Mouse (Mus musculus): ENCODE measurements around the gene Scd3. TPM values are rescaled to one million over a fixed set of nuclear protein-coding genes. Genes with fewer than 3 reads are reported as not detected.

The Scd3 gene
- polyA plus RNA-seq, 1 experiment: 3.1 TPM

- TF ChIP-seq CTCF (IDR thresholded peaks at IDR 0.05; ENCODE audit: borderline replicate concordance, extremely low read depth, insufficient read depth, insufficient read length) (no peak), POLR2A (IDR thresholded peaks at IDR 0.05; ENCODE audit: borderline replicate concordance, extremely low read depth, insufficient read depth, insufficient read length, poor library complexity, severe bottlenecking) (no peak)
- DNase-seq (ENCODE audit: low read depth): no peak
Observed at GRCm38 (mm10) chr19:44260487-44260886, 57.4 kb downstream of the Scd3 start.

DNA sequence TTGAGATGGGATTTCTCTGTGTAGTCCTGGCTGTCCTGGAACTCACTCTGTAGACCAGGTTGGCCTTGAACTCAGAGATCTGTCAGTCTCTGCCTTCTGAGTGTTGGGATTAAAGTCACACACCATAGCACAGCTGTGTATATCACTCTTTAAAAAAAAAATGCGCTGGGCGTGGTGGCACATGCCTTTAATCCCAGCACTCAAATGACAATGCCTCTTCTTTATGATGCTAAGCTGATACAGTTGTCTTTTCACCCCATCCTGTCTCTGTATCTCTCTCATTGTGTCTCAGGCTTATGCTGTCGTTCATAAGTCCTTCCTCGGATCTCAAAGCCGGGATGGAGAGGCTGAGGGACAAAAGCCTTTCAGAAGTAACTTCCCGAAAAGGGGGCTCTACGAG, 58.7 kb downstream of the Scd3 start:
- TF ChIP-seq CTCF (IDR thresholded peaks at IDR 0.05; ENCODE audit: borderline replicate concordance, extremely low read depth, insufficient read depth, insufficient read length) (no peak), POLR2A (IDR thresholded peaks at IDR 0.05; ENCODE audit: borderline replicate concordance, extremely low read depth, insufficient read depth, insufficient read length, poor library complexity, severe bottlenecking) (no peak)
- no peak for DNase-seq (ENCODE audit: low read depth)

DNA sequence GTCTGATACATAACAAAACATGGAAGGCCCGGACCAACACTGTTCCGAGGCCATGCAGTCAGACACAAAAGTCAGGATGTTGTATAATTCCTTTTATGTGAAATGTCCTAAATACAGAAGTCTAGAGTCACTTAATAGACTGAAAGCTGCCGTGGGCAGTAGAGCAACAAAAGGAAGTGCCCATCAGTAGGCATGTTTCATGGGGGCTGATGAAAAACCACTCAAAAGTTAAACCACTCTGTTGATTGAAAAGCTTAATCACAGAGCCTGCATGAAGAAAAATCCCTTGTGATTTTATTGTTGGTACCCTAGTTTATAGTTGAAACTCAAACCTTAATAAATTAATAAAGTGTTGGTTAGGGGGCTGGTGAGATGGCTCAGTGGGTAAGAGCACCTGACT, 60.5 kb downstream of the Scd3 start:
- no peak for DNase-seq (ENCODE audit: low read depth)
- TF ChIP-seq CTCF (IDR thresholded peaks at IDR 0.05; ENCODE audit: borderline replicate concordance, extremely low read depth, insufficient read depth, insufficient read length) (no peak), POLR2A (IDR thresholded peaks at IDR 0.05; ENCODE audit: borderline replicate concordance, extremely low read depth, insufficient read depth, insufficient read length, poor library complexity, severe bottlenecking) (no peak)

- TF ChIP-seq CTCF (IDR thresholded peaks at IDR 0.05; ENCODE audit: borderline replicate concordance, extremely low read depth, insufficient read depth, insufficient read length) (no peak), POLR2A (IDR thresholded peaks at IDR 0.05; ENCODE audit: borderline replicate concordance, extremely low read depth, insufficient read depth, insufficient read length, poor library complexity, severe bottlenecking) (no peak)
- no peak for DNase-seq (ENCODE audit: low read depth)
Observed at GRCm38 (mm10) chr19:44264226-44264625, 61.2 kb downstream of the Scd3 start.

DNA sequence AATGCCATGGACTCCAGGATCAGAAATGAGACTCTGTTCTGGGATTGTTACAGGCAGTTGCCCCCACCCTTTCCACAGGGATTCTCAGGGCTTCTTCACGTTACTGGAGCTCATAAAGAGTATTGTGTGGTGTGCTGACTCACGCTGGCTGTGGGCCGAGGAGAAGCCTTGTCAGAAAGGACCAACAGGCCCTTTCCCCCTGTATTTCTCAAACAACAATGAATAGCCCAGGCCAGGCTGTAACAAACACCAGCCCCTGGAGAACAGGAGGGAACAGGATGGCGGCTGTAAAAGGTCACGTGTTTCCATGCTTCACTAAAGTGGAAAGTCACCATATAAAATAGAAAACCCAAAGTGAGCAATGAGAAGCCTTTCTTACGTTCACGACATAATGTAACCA, 62.2 kb downstream of the Scd3 start:
- no peak for DNase-seq (ENCODE audit: low read depth)
- no peak for TF ChIP-seq POLR2A (IDR thresholded peaks at IDR 0.05; ENCODE audit: borderline replicate concordance, extremely low read depth, insufficient read depth, insufficient read length, poor library complexity, severe bottlenecking)
- no peak for TF ChIP-seq CTCF (IDR thresholded peaks at IDR 0.05; ENCODE audit: borderline replicate concordance, extremely low read depth, insufficient read depth, insufficient read length)

DNA sequence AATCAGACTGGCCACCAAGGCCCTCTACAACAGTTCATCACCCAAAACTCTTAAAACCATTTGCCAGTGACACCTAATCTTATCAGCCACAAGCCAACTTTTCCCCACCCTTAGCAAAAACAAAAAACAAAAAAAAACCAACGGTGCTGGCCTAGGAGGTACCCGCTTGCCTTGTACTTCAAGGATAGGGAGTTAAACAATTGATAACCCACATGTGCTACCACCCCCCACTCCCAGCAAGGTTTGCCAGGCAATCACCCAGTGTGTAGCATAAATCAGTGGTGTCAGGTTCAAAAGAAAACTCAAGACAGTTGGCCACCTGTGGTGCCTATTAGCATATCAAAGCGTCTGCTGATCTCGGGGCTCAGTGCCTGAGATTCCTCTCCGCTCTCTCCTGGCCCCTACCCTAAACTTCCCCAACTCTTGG, 62.9 kb downstream of the Scd3 start:
- no peak for TF ChIP-seq CTCF (IDR thresholded peaks at IDR 0.05; ENCODE audit: borderline replicate concordance, extremely low read depth, insufficient read depth, insufficient read length)
- TF ChIP-seq POLR2A (IDR thresholded peaks at IDR 0.05; ENCODE audit: borderline replicate concordance, extremely low read depth, insufficient read depth, insufficient read length, poor library complexity, severe bottlenecking): no peak
- DNase-seq (ENCODE audit: low read depth): no peak

DNA sequence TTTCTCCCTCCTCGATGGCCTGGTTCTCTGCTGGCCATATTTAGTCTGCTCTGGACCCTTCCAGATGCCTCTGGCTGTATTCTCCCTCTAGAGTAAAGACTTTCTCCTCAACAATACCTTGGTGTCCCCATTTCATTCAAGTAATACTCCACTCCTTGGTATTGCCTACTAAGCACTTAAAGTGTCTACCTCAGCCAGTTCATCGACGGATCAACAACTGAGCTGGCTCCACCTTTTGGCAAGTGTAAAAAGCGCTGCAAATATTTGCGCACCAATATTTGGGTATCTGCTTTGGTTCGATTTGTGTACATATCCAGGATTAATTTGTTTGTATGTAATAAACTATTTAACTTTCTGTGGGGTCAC, 63.4 kb downstream of the Scd3 start:
- TF ChIP-seq POLR2A (IDR thresholded peaks at IDR 0.05; ENCODE audit: borderline replicate concordance, extremely low read depth, insufficient read depth, insufficient read length, poor library complexity, severe bottlenecking) (no peak), CTCF (IDR thresholded peaks at IDR 0.05; ENCODE audit: borderline replicate concordance, extremely low read depth, insufficient read depth, insufficient read length) (peak; percentile 15; the same call in 1 of the 2 replicates)
- DNase-seq (ENCODE audit: low read depth): no peak

DNA sequence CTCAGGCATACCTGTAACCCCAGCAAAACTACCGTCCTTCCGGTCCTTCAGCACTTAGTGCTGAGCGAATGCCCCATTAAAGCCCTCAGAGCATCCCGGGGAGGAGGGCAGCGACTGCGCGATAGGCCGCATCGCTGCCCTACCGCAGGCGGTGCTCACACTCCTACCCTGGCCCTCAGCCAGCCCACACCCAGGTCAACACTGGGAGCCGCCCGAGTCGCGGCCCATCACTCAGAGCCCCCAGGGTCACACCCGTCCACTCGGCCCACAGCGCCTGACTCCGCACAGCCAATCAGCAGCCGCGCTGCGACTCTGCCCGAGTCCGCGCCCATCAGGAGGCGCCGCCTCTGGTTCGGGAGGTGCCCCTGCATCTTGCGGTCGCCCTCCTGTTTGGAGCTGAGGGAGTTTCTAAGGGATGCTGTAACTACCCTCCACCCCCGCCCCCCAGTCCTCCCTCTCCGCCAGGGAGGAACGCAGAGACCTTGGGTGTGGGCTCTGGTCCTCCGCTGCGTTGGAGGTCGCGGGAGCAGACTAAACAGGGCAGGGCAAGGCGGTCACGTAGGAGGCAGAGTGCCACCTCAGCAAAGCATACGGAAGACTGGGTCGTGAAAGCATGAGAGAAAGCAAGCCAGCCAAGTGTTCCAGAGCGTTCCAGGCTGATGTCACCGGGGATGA, 63.9 kb downstream of the Scd3 start:
- TF ChIP-seq POLR2A (IDR thresholded peaks at IDR 0.05; ENCODE audit: borderline replicate concordance, extremely low read depth, insufficient read depth, insufficient read length, poor library complexity, severe bottlenecking): peak; percentile 50; the same call in 1 of the 2 replicates
- no peak; the same call in 1 of the 2 replicates for TF ChIP-seq CTCF (IDR thresholded peaks at IDR 0.05; ENCODE audit: borderline replicate concordance, extremely low read depth, insufficient read depth, insufficient read length)
- peak; percentile 95 for DNase-seq (ENCODE audit: low read depth)

GRCm38 (mm10) chr19:44267499-44268002, 64.5 kb downstream of the Scd3 start:
- DNase-seq (ENCODE audit: low read depth): no peak
- TF ChIP-seq CTCF (IDR thresholded peaks at IDR 0.05; ENCODE audit: borderline replicate concordance, extremely low read depth, insufficient read depth, insufficient read length): no peak
- no peak for TF ChIP-seq POLR2A (IDR thresholded peaks at IDR 0.05; ENCODE audit: borderline replicate concordance, extremely low read depth, insufficient read depth, insufficient read length, poor library complexity, severe bottlenecking)

DNA sequence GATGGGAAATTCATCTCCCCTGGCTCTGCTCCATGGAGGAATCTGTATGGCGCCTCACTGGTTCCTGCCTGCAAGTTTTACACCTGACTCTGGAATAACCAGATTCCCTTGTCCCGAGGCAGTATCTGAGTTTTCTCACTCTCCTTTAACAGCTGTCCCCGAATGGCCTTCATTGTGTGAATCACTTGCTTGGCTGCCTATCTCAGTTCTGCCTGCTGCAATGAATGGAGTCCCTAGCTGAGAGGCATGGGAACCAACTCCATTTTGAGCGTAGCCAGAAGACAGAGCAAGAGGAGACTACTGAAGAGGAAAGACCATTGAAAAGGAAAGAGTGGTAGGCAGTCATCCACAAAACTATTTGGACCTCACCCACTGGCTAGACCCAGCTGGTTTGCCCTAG, 70.6 kb downstream of the Scd3 start:
- TF ChIP-seq POLR2A (IDR thresholded peaks at IDR 0.05; ENCODE audit: borderline replicate concordance, extremely low read depth, insufficient read depth, insufficient read length, poor library complexity, severe bottlenecking) (no peak), CTCF (IDR thresholded peaks at IDR 0.05; ENCODE audit: borderline replicate concordance, extremely low read depth, insufficient read depth, insufficient read length) (no peak)

GRCm38 (mm10) chr19:44274452-44274851, 71.4 kb downstream of the Scd3 start:
- no peak for DNase-seq (ENCODE audit: low read depth)
- TF ChIP-seq CTCF (IDR thresholded peaks at IDR 0.05; ENCODE audit: borderline replicate concordance, extremely low read depth, insufficient read depth, insufficient read length): no peak
- TF ChIP-seq POLR2A (IDR thresholded peaks at IDR 0.05; ENCODE audit: borderline replicate concordance, extremely low read depth, insufficient read depth, insufficient read length, poor library complexity, severe bottlenecking): no peak

More for the DNA sequence above, 70.6 kb downstream of the Scd3 start:
- DNase-seq (ENCODE audit: low read depth): no peak

DNA sequence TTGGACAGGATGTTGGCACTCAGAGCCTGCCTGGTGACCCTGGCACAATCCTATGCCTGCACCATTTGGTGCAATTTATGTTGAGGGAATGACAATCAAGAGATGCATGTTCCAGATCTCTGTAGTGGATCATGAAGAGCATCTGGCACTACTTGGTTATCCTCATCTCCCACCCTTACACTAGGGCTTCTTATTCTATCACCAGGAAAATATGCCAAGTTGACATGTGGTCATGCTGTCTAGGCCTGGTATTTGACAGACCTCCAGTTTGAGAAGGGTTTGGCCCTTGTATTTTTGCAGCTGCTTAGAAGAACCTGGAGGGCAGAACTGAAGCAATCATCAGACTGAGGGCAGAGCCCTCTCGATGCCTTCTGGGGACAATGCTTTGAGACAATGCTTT, 72.3 kb downstream of the Scd3 start:
- no peak for DNase-seq (ENCODE audit: low read depth)
- TF ChIP-seq POLR2A (IDR thresholded peaks at IDR 0.05; ENCODE audit: borderline replicate concordance, extremely low read depth, insufficient read depth, insufficient read length, poor library complexity, severe bottlenecking) (no peak), CTCF (IDR thresholded peaks at IDR 0.05; ENCODE audit: borderline replicate concordance, extremely low read depth, insufficient read depth, insufficient read length) (no peak)
